Mouse (Mus musculus) hindbrain, embryonic 16.5 days (tissue): Measurements from ENCODE around the gene Kank1. TPM values are rescaled to one million over a fixed set of nuclear protein-coding genes. Genes with fewer than 3 reads are reported as not detected.

Source experiments
- ATAC-seq: fragments of 200-750 bp; cut with Nextera tagmentation; 2 replicates; pipeline ENCODE4 v1.8.0; 2017; ENCODE audit warnings: moderate TSS enrichment, moderate library complexity
- H3K27ac ChIP-seq: fragments of 300-500 bp; sonication (generic); 2 replicates; pipeline ENCODE4 v1.5.1; 2014; ENCODE audit warnings: low read depth, mild to moderate bottlenecking, control low read depth, low read length, moderate library complexity
- H3K27me3 ChIP-seq: fragments of 300-500 bp; sonication (generic); replicated peaks from 2 replicates; pipeline ENCODE4 v1.6.1; 2014; ENCODE audit warnings: low read length; ENCODE audit not compliant: control insufficient read depth, insufficient read depth
- H3K36me3 ChIP-seq: fragments of 300-500 bp; sonication (generic); 2 replicates; pipeline ENCODE4 v1.6.1; 2014; ENCODE audit warnings: mild to moderate bottlenecking, low read length, moderate library complexity, mixed read lengths; ENCODE audit not compliant: control insufficient read depth, insufficient read depth
- H3K4me1 ChIP-seq: fragments of 300-500 bp; sonication (generic); 2 replicates; pipeline ENCODE4 v1.6.1; 2014; ENCODE audit warnings: low read depth, low read length; ENCODE audit not compliant: control insufficient read depth, insufficient read depth
- H3K4me2 ChIP-seq: fragments of 300-500 bp; sonication (generic); 2 replicates; pipeline ENCODE4 v1.6.1; 2014; ENCODE audit warnings: mild to moderate bottlenecking, low read length, control low read depth, moderate library complexity
- H3K4me3 ChIP-seq: fragments of 300-500 bp; sonication (generic); 2 replicates; pipeline ENCODE4 v1.5.1; 2014; ENCODE audit warnings: mild to moderate bottlenecking, low read length, control low read depth, moderate library complexity
- H3K9ac ChIP-seq: fragments of 300-500 bp; sonication (generic); 2 replicates; pipeline ENCODE4 v1.6.1; 2014; ENCODE audit warnings: low read depth, mild to moderate bottlenecking, control low read depth, low read length, moderate library complexity
- H3K9me3 ChIP-seq: fragments of 300-500 bp; sonication (generic); 2 replicates; pipeline ENCODE4 v1.6.1; 2014; ENCODE audit warnings: mild to moderate bottlenecking, low read length, moderate library complexity; ENCODE audit not compliant: control insufficient read depth
- WGBS: fragments of 180-500 bp; shearing (Covaris S2); extraction: QIAGEN DNeasy Blood & Tissue Kit; methylation state at CpG from one replicate; pipeline ENCODE4 v1.1.7; 2014; 5-methylcytosine and 5-hydroxymethylcytosine counted together
- polyA plus RNA-seq: library from polyadenylated mRNA; unstranded; fragments of >200 nt; fragmentation: Nextera tagmentation; extraction: Ambion mirVana; gene quantifications from 2 replicates; pipeline ENCODE4 v1.2.1, GENCODE M21; 2015

Gene Kank1
- polyA plus RNA-seq, 1 experiment from 2014 or later = 14.4 TPM

DNA sequence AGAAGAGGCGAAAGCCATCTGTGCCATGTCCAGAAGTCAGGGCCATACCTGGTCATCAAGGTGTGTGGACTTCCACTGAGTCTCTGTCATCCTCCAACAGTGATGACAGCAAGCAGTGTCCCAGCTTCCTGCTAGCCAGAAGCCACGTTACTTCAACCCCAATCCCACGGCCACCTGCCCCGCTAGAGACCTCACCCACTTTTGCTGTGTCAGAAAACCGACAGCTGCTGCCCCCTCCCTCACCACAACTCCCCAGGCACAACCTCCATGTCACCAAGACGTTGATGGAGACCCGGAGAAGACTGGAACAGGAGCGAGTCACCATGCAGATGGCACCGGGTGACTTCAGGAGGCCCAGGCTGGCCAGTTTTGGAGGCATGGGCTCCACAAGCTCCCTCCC, 172.5 kb downstream of the Kank1 start:
- 92% methylated on average over 9 of the region's 9 CpGs for WGBS

DNA sequence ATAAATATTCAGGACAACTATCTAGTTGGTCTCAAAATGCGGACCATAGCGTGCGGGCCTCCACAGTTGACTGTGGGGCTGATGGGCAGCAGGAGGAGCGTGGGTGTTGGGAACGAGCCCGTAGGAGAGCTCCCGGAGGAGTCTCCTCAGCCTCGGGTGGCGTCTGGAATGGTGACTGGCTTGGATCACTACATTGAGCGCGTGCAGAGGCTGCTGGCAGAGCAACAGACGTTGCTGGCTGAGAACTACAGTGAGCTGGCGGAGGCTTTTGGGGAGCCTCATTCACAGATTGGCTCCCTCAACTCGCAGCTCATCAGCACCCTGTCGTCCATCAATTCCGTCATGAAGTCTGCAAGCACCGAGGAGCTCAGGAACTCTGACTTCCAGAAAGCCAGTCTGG, 174.6 kb downstream of the Kank1 start:
- ATAC-seq = no peak

More for the DNA sequence above, 172.5 kb downstream of the Kank1 start:
- no peaks in the 10 kb centered on the region for H3K27me3 ChIP-seq
- H3K9ac ChIP-seq = no peak overlapping the region
- peaks cover 10% of the 10 kb centered on the region for H3K4me1 ChIP-seq
- H3K36me3 ChIP-seq = 0 out of 2 replicates have a peak, but pooled peaks cover 3% of the 10 kb centered on the region
- no peak for ATAC-seq
- no peak overlapping the region for H3K4me3 ChIP-seq
- H3K4me2 ChIP-seq = no peak overlapping the region
- no peaks in the 10 kb centered on the region for H3K9me3 ChIP-seq
- H3K27ac ChIP-seq = no peak overlapping the region

DNA sequence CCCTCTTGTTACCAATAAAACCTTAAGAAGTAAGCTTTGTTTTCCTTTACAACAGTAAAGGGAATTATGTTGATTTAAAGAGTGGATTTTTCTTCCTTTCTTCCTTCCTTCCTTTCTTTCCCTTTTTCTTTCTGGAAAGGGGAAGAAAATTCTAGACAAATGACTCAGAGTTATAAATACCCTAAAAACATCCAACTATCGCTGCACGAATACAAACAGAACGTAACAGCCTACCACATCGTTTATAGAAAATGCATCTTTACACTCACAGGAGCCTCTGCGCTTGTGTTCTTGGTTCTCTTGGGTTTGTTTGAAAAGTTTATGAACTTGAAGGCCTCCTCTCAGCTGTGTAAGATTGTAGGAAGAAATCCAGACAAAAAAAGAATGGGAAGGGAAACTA, 178.7 kb downstream of the Kank1 start:
- H3K4me2 ChIP-seq = no peak overlapping the region
- no peak overlapping the region for H3K4me3 ChIP-seq
- no peaks in the 10 kb centered on the region for H3K9me3 ChIP-seq
- H3K9ac ChIP-seq = no peak overlapping the region
- H3K4me1 ChIP-seq = 0 out of 2 replicates have a peak, but pooled peaks cover 2% of the 10 kb centered on the region
- 85% methylated on average over 5 of the region's 5 CpGs for WGBS
- 0 out of 2 replicates have a peak, but pooled peaks cover 1% of the 10 kb centered on the region for H3K36me3 ChIP-seq
- no peak for ATAC-seq
- no peak overlapping the region for H3K27ac ChIP-seq
- no peaks in the 10 kb centered on the region for H3K27me3 ChIP-seq

More for the DNA sequence above, 174.6 kb downstream of the Kank1 start:
- no peak overlapping the region for H3K27ac ChIP-seq
- H3K27me3 ChIP-seq = no peaks in the 10 kb centered on the region
- no peak overlapping the region for H3K9ac ChIP-seq
- H3K4me3 ChIP-seq = no peak overlapping the region
- WGBS = 84% methylated on average over 17 of the region's 17 CpGs
- H3K9me3 ChIP-seq = no peaks in the 10 kb centered on the region
- 0 out of 2 replicates have a peak, but pooled peaks cover 3% of the 10 kb centered on the region for H3K36me3 ChIP-seq
- H3K4me1 ChIP-seq = peaks cover 7% of the 10 kb centered on the region
- no peak overlapping the region for H3K4me2 ChIP-seq

DNA sequence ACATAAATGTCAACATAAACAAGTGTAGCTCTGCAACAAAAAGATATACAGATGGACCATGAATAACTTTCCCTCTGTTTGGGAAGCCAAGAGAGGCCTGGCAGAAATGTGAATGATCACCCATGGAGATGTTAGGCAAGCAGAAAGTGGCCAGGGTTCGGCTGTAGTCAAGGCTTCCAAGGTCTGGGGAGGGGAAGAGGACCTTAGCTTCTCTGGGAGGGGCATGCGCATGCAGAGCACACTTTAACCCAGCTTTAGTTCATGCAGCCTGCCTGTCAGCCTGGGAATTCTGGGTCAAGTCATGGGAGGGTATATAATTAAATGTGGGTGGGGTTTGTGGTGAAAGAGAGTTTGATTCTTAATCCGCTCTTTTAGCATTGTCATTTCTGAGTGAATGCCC, 180.9 kb downstream of the Kank1 start:
- 69% methylated on average over 3 of the region's 3 CpGs for whole genome bisulfite sequencing

DNA sequence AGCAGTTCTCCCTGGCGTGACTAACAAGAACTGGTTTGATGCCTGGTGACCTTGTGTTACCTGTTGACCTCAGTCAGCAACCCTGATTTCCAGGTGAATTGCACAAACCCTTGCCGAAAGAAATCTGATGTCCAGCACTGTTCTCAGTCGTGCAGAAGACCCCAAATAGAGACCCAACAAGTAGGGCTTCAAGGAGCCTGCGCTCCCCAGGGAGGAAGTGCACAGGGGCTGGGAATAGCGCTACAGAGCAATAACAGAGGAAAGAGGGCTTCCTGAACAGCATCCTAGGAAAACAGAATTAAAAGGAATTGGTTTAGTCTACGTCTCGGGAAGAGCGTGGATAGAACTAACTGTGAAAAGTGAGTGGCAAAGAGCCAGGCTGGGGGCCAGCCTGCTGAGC, 183.2 kb downstream of the Kank1 start:
- Histone ChIP-seq H3K9ac (no peak overlapping the region), H3K9me3 (no peaks in the 10 kb centered on the region), H3K27me3 (no peaks in the 10 kb centered on the region), H3K4me2 (no peak overlapping the region), H3K4me1 (0 out of 2 replicates have a peak, but pooled peaks cover 2% of the 10 kb centered on the region), H3K27ac (no peak overlapping the region), H3K36me3 (no peaks in the 10 kb centered on the region), H3K4me3 (no peak overlapping the region)
- 67% methylated on average over 8 of the region's 8 CpGs for WGBS
- ATAC-seq = no peak

More for the DNA sequence above, 180.9 kb downstream of the Kank1 start:
- no peak overlapping the region for H3K4me2 ChIP-seq
- no peaks in the 10 kb centered on the region for H3K36me3 ChIP-seq
- H3K4me1 ChIP-seq = 0 out of 2 replicates have a peak, but pooled peaks cover 2% of the 10 kb centered on the region
- H3K27me3 ChIP-seq = no peaks in the 10 kb centered on the region
- no peak overlapping the region for H3K9ac ChIP-seq
- H3K4me3 ChIP-seq = no peak overlapping the region
- no peaks in the 10 kb centered on the region for H3K9me3 ChIP-seq
- ATAC-seq = no peak
- H3K27ac ChIP-seq = no peak overlapping the region

DNA sequence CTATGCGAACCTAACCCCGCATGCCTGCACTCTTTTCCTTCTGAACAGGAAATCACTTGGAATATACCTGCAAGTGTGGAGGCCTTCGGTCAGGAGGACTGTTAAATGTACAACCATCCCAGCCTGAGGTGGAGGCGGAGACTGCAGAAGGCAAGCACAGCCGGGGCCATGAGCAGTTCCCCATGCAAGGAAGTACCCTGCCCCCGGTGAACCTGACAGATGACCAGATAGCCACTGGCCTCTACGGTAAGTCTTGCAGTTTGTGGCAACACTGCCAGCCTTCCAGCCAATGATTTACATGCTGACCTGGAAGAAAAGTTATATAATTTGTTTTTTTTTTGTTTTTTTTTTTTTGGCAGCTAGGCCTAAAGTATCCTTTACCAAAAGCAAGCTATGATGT, 185.3 kb downstream of the Kank1 start:
- Histone ChIP-seq H3K4me3 (no peak overlapping the region), H3K4me2 (no peak overlapping the region), H3K9ac (no peak overlapping the region), H3K36me3 (no peaks in the 10 kb centered on the region), H3K4me1 (0 out of 2 replicates have a peak, but pooled peaks cover 2% of the 10 kb centered on the region), H3K27me3 (no peaks in the 10 kb centered on the region), H3K9me3 (no peaks in the 10 kb centered on the region), H3K27ac (no peak overlapping the region)
- no peak for ATAC-seq
- 87% methylated on average over 7 of the region's 7 CpGs for WGBS

DNA sequence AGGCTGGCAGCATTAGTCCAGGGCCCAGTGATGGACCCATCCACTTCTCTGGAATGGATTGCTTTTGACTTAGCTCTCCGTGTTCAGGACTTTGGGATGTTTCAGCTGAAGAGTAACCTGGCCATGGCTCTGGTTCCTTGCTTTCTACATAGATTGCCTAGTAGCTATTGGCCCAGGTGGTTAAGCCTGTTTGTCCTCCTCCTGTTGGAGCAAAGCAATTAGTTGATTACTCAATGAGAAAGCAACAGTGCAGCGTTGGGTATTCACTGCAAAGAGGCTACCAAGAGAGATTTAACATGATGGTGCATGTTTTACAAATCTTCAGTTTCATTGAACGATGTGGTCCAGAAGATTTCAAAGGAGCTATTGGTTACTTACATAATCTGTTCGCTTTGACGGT, 186.6 kb downstream of the Kank1 start:
- Histone ChIP-seq H3K27ac (no peak overlapping the region), H3K27me3 (no peaks in the 10 kb centered on the region), H3K4me2 (no peak overlapping the region), H3K9me3 (no peaks in the 10 kb centered on the region), H3K36me3 (no peaks in the 10 kb centered on the region), H3K9ac (no peak overlapping the region), H3K4me1 (0 out of 2 replicates have a peak, but pooled peaks cover 2% of the 10 kb centered on the region), H3K4me3 (no peak overlapping the region)
- no peak for ATAC-seq
- WGBS = 92% methylated on average over 5 of the region's 5 CpGs

DNA sequence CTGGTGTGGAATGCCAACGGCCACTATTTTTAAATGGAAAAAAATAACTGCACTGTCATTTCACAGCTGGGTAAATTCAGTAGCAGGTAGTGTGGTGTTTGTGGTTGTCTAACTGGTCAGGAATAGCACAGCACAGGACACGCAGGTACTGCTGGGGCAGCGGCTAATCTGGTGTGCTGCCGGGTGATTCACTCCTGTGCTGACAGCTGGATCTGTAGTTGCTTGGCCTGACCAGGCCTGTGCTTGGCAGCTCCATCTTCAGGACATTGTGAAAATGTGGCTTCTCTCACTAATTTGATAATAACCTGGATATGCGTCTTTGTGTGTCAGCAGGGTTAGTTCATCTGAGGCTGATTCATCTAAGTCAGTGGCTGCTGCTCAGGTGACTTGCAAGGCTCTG, 189.7 kb downstream of the Kank1 start:
- Histone ChIP-seq H3K4me3 (no peak overlapping the region), H3K36me3 (no peaks in the 10 kb centered on the region), H3K27ac (no peak overlapping the region), H3K9ac (no peak overlapping the region), H3K4me2 (no peak overlapping the region), H3K27me3 (no peaks in the 10 kb centered on the region), H3K4me1 (no peaks in the 10 kb centered on the region), H3K9me3 (no peaks in the 10 kb centered on the region)
- 89% methylated on average over 5 of the region's 5 CpGs for WGBS
- no peak for ATAC-seq

DNA sequence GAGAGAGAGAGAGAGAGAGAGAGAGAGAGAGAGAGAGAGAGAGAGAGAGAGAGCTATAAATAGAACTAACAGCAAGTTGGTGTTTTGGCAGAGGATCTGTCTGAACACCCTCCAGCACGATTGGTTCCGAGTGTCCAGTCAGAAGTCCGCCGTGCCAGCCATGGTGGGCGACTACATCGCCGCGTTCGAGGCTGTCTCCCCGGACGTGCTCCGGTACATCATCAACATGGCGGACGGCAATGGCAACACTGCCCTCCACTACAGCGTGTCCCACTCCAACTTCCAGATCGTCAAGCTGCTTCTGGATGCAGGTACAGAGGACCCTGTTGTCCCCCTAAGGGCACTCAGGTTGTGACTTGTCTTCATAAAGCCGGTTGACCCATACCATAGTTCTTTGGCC, 191.1 kb downstream of the Kank1 start:
- Histone ChIP-seq H3K9me3 (no peaks in the 10 kb centered on the region), H3K4me1 (no peaks in the 10 kb centered on the region), H3K36me3 (no peaks in the 10 kb centered on the region), H3K9ac (no peak overlapping the region), H3K4me3 (no peak overlapping the region), H3K27ac (no peak overlapping the region), H3K27me3 (no peaks in the 10 kb centered on the region), H3K4me2 (no peak overlapping the region)
- 95% methylated on average over 17 of the region's 17 CpGs for WGBS
- no peak for ATAC-seq
